Mouse (Mus musculus): ENCODE measurements around the gene Fgfr2. TPM values are rescaled to one million over a fixed set of nuclear protein-coding genes. Genes with fewer than 3 reads are reported as not detected.

Gene Fgfr2
- total and polyA plus RNA-seq, 2 experiments from 2014 or later: 12.1 to 32.6 TPM

GRCm38 (mm10) chr7:133085408-133085807 is 37.7 kb downstream of the Fgfr2 start:
- no peak overlapping the region for H3K4me2 ChIP-seq (ENCODE audit: low read depth, low read length, poor library complexity, severe bottlenecking)
- H3K27me3 ChIP-seq (ENCODE audit: insufficient read depth, low read length): no peaks in the 10 kb centered on the region
- ATAC-seq (ENCODE audit: low FRiP score): no peak
- no peaks in the 10 kb centered on the region for H3K36me3 ChIP-seq (ENCODE audit: insufficient read depth, low read length)
- peaks cover 14% of the 10 kb centered on the region for H3K4me1 ChIP-seq (ENCODE audit: insufficient read depth, low read length)
- TF ChIP-seq CTCF (IDR thresholded peaks at IDR 0.05): no peak
- no peak overlapping the region for H3K4me3 ChIP-seq (ENCODE audit: low read depth, low read length)
- DNase-seq (ENCODE audit: low spot score): no peak
- H3K9me3 ChIP-seq (ENCODE audit: low read length): no peaks in the 10 kb centered on the region
- no peak overlapping the region for H3K27ac ChIP-seq (ENCODE audit: low read depth, low read length)
- WGBS: 91% methylated on average over 3 of the region's 3 CpGs
- no peak overlapping the region for H3K9ac ChIP-seq (replicated peaks; ENCODE audit: low read length, poor library complexity, severe bottlenecking)

GRCm38 (mm10) chr7:133083936-133084614 is 39.1 kb downstream of the Fgfr2 start:
- Histone ChIP-seq H3K4me1 (ENCODE audit: insufficient read depth, low read length) (peaks cover 8% of the 10 kb centered on the region), H3K4me3 (ENCODE audit: low read depth, low read length) (no peak overlapping the region), H3K27me3 (ENCODE audit: insufficient read depth, low read length) (no peaks in the 10 kb centered on the region), H3K4me2 (ENCODE audit: low read depth, low read length, poor library complexity, severe bottlenecking) (no peak overlapping the region), H3K36me3 (ENCODE audit: insufficient read depth, low read length) (no peaks in the 10 kb centered on the region), H3K27ac (ENCODE audit: low read depth, low read length) (no peak overlapping the region), H3K9me3 (ENCODE audit: low read length) (no peaks in the 10 kb centered on the region), H3K9ac (replicated peaks; ENCODE audit: low read length, poor library complexity, severe bottlenecking) (no peak overlapping the region)
- DNase-seq (ENCODE audit: low spot score) (no peak), ATAC-seq (ENCODE audit: low FRiP score) (no peak)
- TF ChIP-seq CTCF (IDR thresholded peaks at IDR 0.05): no peak
- 81% methylated on average over 13 of the region's 13 CpGs for WGBS

GRCm38 (mm10) chr7:133078929-133079328 is 44.2 kb downstream of the Fgfr2 start:
- Histone ChIP-seq H3K9ac (replicated peaks; ENCODE audit: low read length, poor library complexity, severe bottlenecking) (no peak overlapping the region), H3K27me3 (ENCODE audit: insufficient read depth, low read length) (no peaks in the 10 kb centered on the region), H3K9me3 (ENCODE audit: low read length) (no peaks in the 10 kb centered on the region), H3K27ac (ENCODE audit: low read depth, low read length) (no peak overlapping the region), H3K36me3 (ENCODE audit: insufficient read depth, low read length) (no peaks in the 10 kb centered on the region), H3K4me3 (ENCODE audit: low read depth, low read length) (no peak overlapping the region), H3K4me2 (ENCODE audit: low read depth, low read length, poor library complexity, severe bottlenecking) (no peak overlapping the region), H3K4me1 (ENCODE audit: insufficient read depth, low read length) (0 out of 2 replicates have a peak, but pooled peaks cover 5% of the 10 kb centered on the region)
- ATAC-seq (ENCODE audit: low FRiP score): no peak
- TF ChIP-seq CTCF (IDR thresholded peaks at IDR 0.05): no peak
- WGBS: 91% methylated on average over 1 of the region's 1 CpGs
- DNase-seq (ENCODE audit: low spot score): no peak

GRCm38 (mm10) chr7:133074462-133075133 is 48.6 kb downstream of the Fgfr2 start:
- no peak for TF ChIP-seq CTCF (IDR thresholded peaks at IDR 0.05)
- Histone ChIP-seq H3K9ac (replicated peaks; ENCODE audit: low read length, poor library complexity, severe bottlenecking) (no peak overlapping the region), H3K27ac (ENCODE audit: low read depth, low read length) (0 out of 2 replicates have a peak overlapping the region, but pooled peaks have one; percentile 32), H3K4me1 (ENCODE audit: insufficient read depth, low read length) (peaks cover 13% of the 10 kb centered on the region; the same call in 1 of the 2 replicates), H3K36me3 (ENCODE audit: insufficient read depth, low read length) (no peaks in the 10 kb centered on the region), H3K4me2 (ENCODE audit: low read depth, low read length, poor library complexity, severe bottlenecking) (no peak overlapping the region), H3K4me3 (ENCODE audit: low read depth, low read length) (no peak overlapping the region), H3K27me3 (ENCODE audit: insufficient read depth, low read length) (no peaks in the 10 kb centered on the region), H3K9me3 (ENCODE audit: low read length) (no peaks in the 10 kb centered on the region)
- DNase-seq (ENCODE audit: low spot score) (peak; percentile 49), ATAC-seq (ENCODE audit: low FRiP score) (no peak)
- 34% methylated on average over 10 of the region's 10 CpGs for WGBS

- Histone ChIP-seq H3K27ac (ENCODE audit: low read depth, low read length) (no peak overlapping the region), H3K4me2 (ENCODE audit: low read depth, low read length, poor library complexity, severe bottlenecking) (no peak overlapping the region), H3K9me3 (ENCODE audit: low read length) (no peaks in the 10 kb centered on the region), H3K4me3 (ENCODE audit: low read depth, low read length) (no peak overlapping the region), H3K4me1 (ENCODE audit: insufficient read depth, low read length) (peaks cover 16% of the 10 kb centered on the region; the same call in 1 of the 2 replicates), H3K36me3 (ENCODE audit: insufficient read depth, low read length) (no peaks in the 10 kb centered on the region), H3K27me3 (ENCODE audit: insufficient read depth, low read length) (no peaks in the 10 kb centered on the region), H3K9ac (replicated peaks; ENCODE audit: low read length, poor library complexity, severe bottlenecking) (no peak overlapping the region)
- TF ChIP-seq CTCF (IDR thresholded peaks at IDR 0.05): no peak
- no peak for DNase-seq (ENCODE audit: low spot score)
- ATAC-seq (ENCODE audit: low FRiP score): no peak
- 32% methylated on average over 9 of the region's 9 CpGs for WGBS
Observed at GRCm38 (mm10) chr7:133073147-133073651, 50.0 kb downstream of the Fgfr2 start.

GRCm38 (mm10) chr7:133072535-133072934 is 50.6 kb downstream of the Fgfr2 start:
- Histone ChIP-seq H3K4me2 (ENCODE audit: low read depth, low read length, poor library complexity, severe bottlenecking) (no peak overlapping the region), H3K9ac (replicated peaks; ENCODE audit: low read length, poor library complexity, severe bottlenecking) (no peak overlapping the region), H3K27ac (ENCODE audit: low read depth, low read length) (no peak overlapping the region), H3K4me1 (ENCODE audit: insufficient read depth, low read length) (peaks cover 18% of the 10 kb centered on the region; the same call in 1 of the 2 replicates), H3K27me3 (ENCODE audit: insufficient read depth, low read length) (no peaks in the 10 kb centered on the region), H3K36me3 (ENCODE audit: insufficient read depth, low read length) (no peaks in the 10 kb centered on the region), H3K9me3 (ENCODE audit: low read length) (no peaks in the 10 kb centered on the region), H3K4me3 (ENCODE audit: low read depth, low read length) (no peak overlapping the region)
- ATAC-seq (ENCODE audit: low FRiP score): no peak
- 33% methylated on average over 4 of the region's 4 CpGs for WGBS
- DNase-seq (ENCODE audit: low spot score): no peak
- no peak for TF ChIP-seq CTCF (IDR thresholded peaks at IDR 0.05)

Measured in midbrain, postnatal 0 days (tissue).